Mouse (Mus musculus) pancreas, adult 10 weeks (tissue): ENCODE data around the gene Bola1. TPM values are rescaled to one million over a fixed set of nuclear protein-coding genes. Genes with fewer than 3 reads are reported as not detected.

Experiments used
- polyA plus RNA-seq: library from polyadenylated mRNA; stranded (reverse); fragments of 350-450 nt; fragmentation: Illumina TruSeq; extraction: RNeasy Lipid Tissue Mini Kit (QIAGEN cat#74804); gene quantifications from one replicate; pipeline ENCODE4 v1.2.3, GENCODE M21; 2015; ENCODE audit warnings: low read depth, low replicate concordance; ENCODE audit not compliant: insufficient read depth

Gene Bola1
- polyA plus RNA-seq, 1 experiment from 2014 or later = 9.0 TPM

Other genes starting within 250 kb of the Bola1 start
- gene Plekho1, start 223.7 kb downstream of the Bola1 start, polyA plus RNA-seq = 14.3 TPM
- gene Vps45, start 161.2 kb downstream of the Bola1 start, polyA plus RNA-seq = 7.2 TPM
- 4.3 TPM for gene Otud7b, start 115.2 kb downstream of the Bola1 start, polyA plus RNA-seq
- 4.8 TPM for gene Mtmr11, start 57.7 kb downstream of the Bola1 start, polyA plus RNA-seq
- 11.0 TPM for gene Sf3b4, start 47.4 kb downstream of the Bola1 start, polyA plus RNA-seq
- 3.8 TPM for gene Sv2a, start 38.6 kb downstream of the Bola1 start, polyA plus RNA-seq
- not detected for gene Hist2h2ab, start 156 bp upstream of the Bola1 start, polyA plus RNA-seq
- gene Hist2h2ac, start 1.2 kb upstream of the Bola1 start, polyA plus RNA-seq = not detected
- gene Hist2h2be, start 1.4 kb upstream of the Bola1 start, polyA plus RNA-seq = 3.3 TPM
- gene Hist2h3c2, start 19.4 kb upstream of the Bola1 start, polyA plus RNA-seq = not detected
- 53.9 TPM for gene Hist2h2aa2, start 20.6 kb upstream of the Bola1 start, polyA plus RNA-seq
- gene Hist2h2aa1, start 25.8 kb upstream of the Bola1 start, polyA plus RNA-seq = 9.9 TPM
- gene Hist2h3c1, start 27.0 kb upstream of the Bola1 start, polyA plus RNA-seq = 5.1 TPM
- gene Hist2h4, start 43.6 kb upstream of the Bola1 start, polyA plus RNA-seq = 2.5 TPM
- not detected for gene Hist2h3b, start 48.9 kb upstream of the Bola1 start, polyA plus RNA-seq
- not detected for gene Hist2h2bb, start 50.0 kb upstream of the Bola1 start, polyA plus RNA-seq
- gene Fcgr1, start 74.3 kb upstream of the Bola1 start, polyA plus RNA-seq = 0.61 TPM
- gene BC107364, start 232.6 kb upstream of the Bola1 start, polyA plus RNA-seq = not detected